Mouse (Mus musculus) intestine, embryonic 14.5 days (tissue): ENCODE measurements around the gene Smim6. TPM values are rescaled to one million over a fixed set of nuclear protein-coding genes. Genes with fewer than 3 reads are reported as not detected.
A peak's percentile ranks its signal among the peaks of the same experiment; 100 is the strongest.

Experiments
- ATAC-seq: fragments of 200-750 bp; cut with Nextera tagmentation; replicated peaks from 2 replicates; pipeline ENCODE4 v1.8.0; 2017; ENCODE audit warnings: low read depth, moderate number of reproducible peaks, moderate TSS enrichment, moderate library complexity; ENCODE audit not compliant: low FRiP score, low TSS enrichment
- DNase-seq: peaks from one replicate; pipeline ENCODE4 v3.0.0-alpha.2; 2018; ENCODE audit warnings: low spot score
- H3K27ac ChIP-seq: fragments of 300-500 bp; sonication (generic); 2 replicates; pipeline ENCODE4 v1.5.1; 2014; ENCODE audit warnings: low read depth, mild to moderate bottlenecking, control low read depth
- H3K27me3 ChIP-seq: fragments of 300-500 bp; sonication (generic); replicated peaks from 2 replicates; pipeline ENCODE4 v1.6.1; 2014; ENCODE audit warnings: low read length, control low read depth; ENCODE audit not compliant: control insufficient read depth, insufficient read depth
- H3K36me3 ChIP-seq: fragments of 300-500 bp; sonication (generic); 2 replicates; pipeline ENCODE4 v1.6.1; 2014; ENCODE audit warnings: low read length, control low read depth; ENCODE audit not compliant: control insufficient read depth, insufficient read depth
- H3K4me1 ChIP-seq: fragments of 300-500 bp; sonication (generic); replicated peaks from 2 replicates; pipeline ENCODE4 v1.6.1; 2014; ENCODE audit warnings: low read length, control low read depth, mixed read lengths; ENCODE audit not compliant: control insufficient read depth, insufficient read depth
- H3K4me2 ChIP-seq: fragments of 300-500 bp; sonication (generic); 2 replicates; pipeline ENCODE4 v1.6.1; 2014; ENCODE audit warnings: low read length
- H3K4me3 ChIP-seq: fragments of 300-500 bp; sonication (generic); 2 replicates; pipeline ENCODE4 v1.5.1; 2014; ENCODE audit warnings: low read depth, low read length, control low read depth, mixed read lengths
- H3K9ac ChIP-seq: fragments of 300-500 bp; sonication (generic); 2 replicates; pipeline ENCODE4 v1.6.1; 2014; ENCODE audit warnings: mild to moderate bottlenecking, low read length
- H3K9me3 ChIP-seq: fragments of 300-500 bp; sonication (generic); 2 replicates; pipeline ENCODE4 v1.6.1; 2016; ENCODE audit warnings: low read length, control low read depth; ENCODE audit not compliant: control insufficient read depth
- WGBS: fragments of 180-500 bp; shearing (Covaris S2); extraction: QIAGEN DNeasy Blood & Tissue Kit; methylation state at CpG from one replicate; pipeline ENCODE4 v1.1.7; 2014; 5-methylcytosine and 5-hydroxymethylcytosine counted together
- polyA plus RNA-seq: library from polyadenylated mRNA; unstranded; fragments of >200 nt; fragmentation: Nextera tagmentation; extraction: Ambion mirVana; gene quantifications from 2 replicates; pipeline ENCODE4 v1.2.1, GENCODE M21; 2014

Smim6 gene
- polyA plus RNA-seq, 1 experiment from 2014 or later, result 24.5 TPM

DNA sequence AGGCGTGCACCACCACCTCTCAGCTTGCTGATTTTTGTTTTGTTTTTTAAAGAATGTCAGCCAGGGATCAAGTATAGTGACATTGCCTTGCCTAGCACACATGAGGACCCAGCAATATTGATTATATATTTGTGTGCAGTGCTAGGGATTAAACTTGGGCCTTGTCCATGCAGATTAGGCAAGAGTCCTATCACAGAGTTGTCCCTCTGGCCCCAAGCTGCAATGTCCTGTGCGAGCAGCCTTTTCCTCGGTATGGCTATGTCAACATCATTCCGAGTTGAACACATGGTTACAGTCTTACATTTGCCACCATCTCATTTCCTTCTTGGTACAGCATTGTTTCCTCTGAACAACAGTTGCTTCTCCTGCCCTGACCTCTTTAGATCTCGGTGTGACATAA, 7.3 kb downstream of the Smim6 start:
- Histone ChIP-seq H3K9me3 (no peaks in the 10 kb centered on the region), H3K36me3 (peaks cover 34% of the 10 kb centered on the region), H3K4me2 (no peak overlapping the region), H3K9ac (no peak overlapping the region), H3K4me3 (no peak overlapping the region), H3K4me1 (no peaks in the 10 kb centered on the region), H3K27me3 (no peaks in the 10 kb centered on the region), H3K27ac (no peak overlapping the region)
- WGBS, result 88% methylated on average over 5 of the region's 5 CpGs
- ATAC-seq (no peak), DNase-seq (no peak)

- 44% methylated on average over 6 of the region's 6 CpGs for WGBS
- Histone ChIP-seq H3K4me1 (no peaks in the 10 kb centered on the region), H3K9me3 (no peaks in the 10 kb centered on the region), H3K27me3 (no peaks in the 10 kb centered on the region), H3K4me2 (no peak overlapping the region), H3K9ac (no peak overlapping the region), H3K4me3 (no peak overlapping the region), H3K27ac (no peak overlapping the region), H3K36me3 (peaks cover 31% of the 10 kb centered on the region)
- DNase-seq (peak; percentile 74), ATAC-seq (0 out of 2 replicates have a peak, but pooled peaks have one; percentile 53)
Observed at GRCm38 (mm10) chr11:115920110-115920818, 8.4 kb downstream of the Smim6 start.

- Histone ChIP-seq H3K4me1 (no peaks in the 10 kb centered on the region), H3K36me3 (peaks cover 31% of the 10 kb centered on the region), H3K27me3 (no peaks in the 10 kb centered on the region), H3K4me3 (no peak overlapping the region), H3K9ac (no peak overlapping the region), H3K27ac (no peak overlapping the region), H3K4me2 (no peak overlapping the region), H3K9me3 (no peaks in the 10 kb centered on the region)
- ATAC-seq (no peak), DNase-seq (no peak)
- 90% methylated on average over 1 of the region's 1 CpGs for WGBS
Observed at GRCm38 (mm10) chr11:115921986-115922385, 10.2 kb downstream of the Smim6 start.

DNA sequence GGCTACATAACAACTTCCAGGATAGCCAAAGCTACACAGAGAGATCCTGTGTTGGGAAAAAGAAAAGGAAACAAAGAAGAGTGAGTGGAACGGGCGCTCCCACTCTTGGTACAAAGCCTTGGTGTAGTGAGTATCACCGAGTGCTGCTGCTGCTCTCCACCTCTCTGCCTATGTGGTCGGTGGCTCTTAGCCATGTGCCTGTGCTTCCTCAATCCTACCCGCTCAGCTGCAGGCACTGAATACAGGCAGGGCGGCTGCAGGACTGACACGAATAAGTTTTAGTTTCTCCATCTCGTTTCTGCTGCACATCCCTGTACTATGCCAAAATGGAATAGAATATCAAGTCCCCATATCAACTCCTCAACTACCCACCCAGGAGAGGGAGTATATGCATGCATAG, 17.2 kb downstream of the Smim6 start:
- Histone ChIP-seq H3K4me2 (no peak overlapping the region), H3K9me3 (no peaks in the 10 kb centered on the region), H3K4me1 (peaks cover 10% of the 10 kb centered on the region), H3K9ac (no peak overlapping the region), H3K27ac (no peak overlapping the region), H3K36me3 (peaks cover 17% of the 10 kb centered on the region), H3K27me3 (no peaks in the 10 kb centered on the region), H3K4me3 (no peak overlapping the region)
- ATAC-seq (no peak), DNase-seq (no peak)
- 89% methylated on average over 8 of the region's 8 CpGs for WGBS

DNA sequence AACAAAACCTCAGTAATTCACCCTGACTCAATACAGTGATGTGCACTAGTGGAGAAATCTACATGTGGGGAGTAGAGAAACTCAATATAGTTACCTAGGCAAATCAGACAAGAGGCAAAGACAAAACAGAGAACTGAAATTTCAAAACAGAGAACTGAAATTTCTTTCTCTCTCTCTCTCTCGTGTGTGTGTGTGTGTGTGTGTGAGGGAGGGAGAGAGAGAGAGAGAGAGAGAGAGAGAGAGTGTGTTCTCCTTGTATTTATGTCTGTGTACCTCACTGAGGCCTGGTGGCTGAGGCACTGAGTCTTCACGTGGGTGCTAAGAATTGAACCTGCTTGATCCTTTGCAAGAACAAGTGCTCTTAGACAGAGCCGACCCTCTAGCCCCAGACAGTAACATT, 18.0 kb downstream of the Smim6 start:
- Histone ChIP-seq H3K9ac (no peak overlapping the region), H3K4me2 (no peak overlapping the region), H3K4me3 (no peak overlapping the region), H3K27ac (no peak overlapping the region), H3K27me3 (no peaks in the 10 kb centered on the region), H3K9me3 (no peaks in the 10 kb centered on the region), H3K4me1 (peaks cover 17% of the 10 kb centered on the region), H3K36me3 (peaks cover 17% of the 10 kb centered on the region)
- 70% methylated on average over 2 of the region's 3 CpGs for WGBS
- ATAC-seq (no peak), DNase-seq (no peak)

GRCm38 (mm10) chr11:115931235-115931634, 19.4 kb downstream of the Smim6 start:
- no peak overlapping the region for H3K4me3 ChIP-seq
- peaks cover 20% of the 10 kb centered on the region for H3K36me3 ChIP-seq
- H3K27me3 ChIP-seq, result no peaks in the 10 kb centered on the region
- peaks cover 23% of the 10 kb centered on the region for H3K4me1 ChIP-seq
- ATAC-seq, result no peak
- no peak overlapping the region for H3K27ac ChIP-seq
- WGBS, result 76% methylated on average over 3 of the region's 3 CpGs
- H3K9me3 ChIP-seq, result no peaks in the 10 kb centered on the region
- H3K9ac ChIP-seq, result no peak overlapping the region
- H3K4me2 ChIP-seq, result no peak overlapping the region
- DNase-seq, result no peak

DNA sequence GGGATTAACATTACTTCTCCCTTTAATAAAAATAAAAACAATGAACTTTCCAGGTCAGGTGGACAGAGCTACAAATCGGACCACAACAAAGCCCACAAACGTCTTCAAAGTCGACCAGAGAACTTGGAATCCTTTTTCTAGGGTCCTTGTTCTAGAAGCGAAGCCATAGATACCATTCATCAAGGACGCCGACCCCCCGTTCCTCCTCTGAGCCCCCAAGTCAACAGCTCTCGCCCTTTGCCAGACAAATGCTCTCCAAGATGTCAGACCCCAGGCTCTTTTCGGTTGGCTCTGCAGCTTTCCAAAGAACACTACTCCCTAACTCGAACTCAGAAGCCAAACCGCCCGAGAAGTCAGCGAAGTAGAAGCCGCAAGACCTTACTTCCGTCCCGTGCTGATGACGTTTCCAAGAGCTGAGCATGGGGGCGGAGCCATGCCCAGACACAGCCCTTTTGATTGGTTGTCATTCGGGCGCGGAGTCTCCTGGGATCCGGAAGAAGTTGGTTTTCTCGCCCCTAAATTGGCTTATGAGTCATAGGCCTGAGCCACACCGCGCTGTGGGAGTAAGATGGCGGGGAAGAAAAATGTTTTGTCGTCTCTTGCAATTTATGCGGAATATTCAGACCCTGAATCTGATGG, 21.4 kb downstream of the Smim6 start, which contains the start of the genes Sap30bp and Recql5:
Gene Sap30bp (plus strand): TSS at position 175 of the 639 bp plus-strand sequence.
Gene Recql5 (minus strand): TSS at position 370 of the 639 bp plus-strand sequence.
- Histone ChIP-seq H3K27me3 (no peaks in the 10 kb centered on the region), H3K4me1 (peaks cover 23% of the 10 kb centered on the region), H3K9ac (peak within 1 kb of the TSS; percentile 88), H3K4me2 (peak within 1 kb of the TSS; percentile 80), H3K9me3 (no peaks in the 10 kb centered on the region), H3K36me3 (peaks cover 18% of the 10 kb centered on the region), H3K27ac (peak within 1 kb of the TSS; percentile 48; the same call in 1 of the 2 replicates), H3K4me3 (peak within 1 kb of the TSS; percentile 100)
- WGBS, result under 1% methylated on average over 28 of the region's 28 CpGs
- DNase-seq, result peak; percentile 99
- peak; percentile 98 for ATAC-seq

DNA sequence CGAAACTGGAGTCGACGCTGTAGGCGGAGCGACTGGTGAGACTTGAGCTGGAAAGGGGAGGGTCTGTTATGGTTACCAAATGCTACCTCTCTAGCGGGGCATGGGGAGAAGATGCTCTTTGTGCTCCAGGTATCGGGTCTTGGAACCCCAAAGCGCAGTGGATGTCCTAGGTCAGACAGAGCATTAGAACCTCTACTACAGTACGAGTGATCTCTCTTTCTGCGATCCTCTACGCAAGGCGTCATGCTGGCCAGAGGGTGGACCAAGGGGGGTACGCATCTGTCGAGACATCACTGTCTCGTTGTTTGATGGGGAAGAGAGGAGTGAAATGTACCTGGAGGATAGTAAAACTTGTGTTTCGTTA, 21.9 kb downstream of the Smim6 start:
- ATAC-seq, result peak; percentile 53; the same call in 1 of the 2 replicates

More for the DNA sequence above, 21.9 kb downstream of the Smim6 start:
- no peaks in the 10 kb centered on the region for H3K9me3 ChIP-seq
- peaks cover 23% of the 10 kb centered on the region for H3K4me1 ChIP-seq
- no peak for DNase-seq
- H3K36me3 ChIP-seq, result peaks cover 22% of the 10 kb centered on the region
- H3K4me3 ChIP-seq, result peak overlapping the region; percentile 100
- peak overlapping the region; percentile 88 for H3K9ac ChIP-seq
- H3K27ac ChIP-seq, result peak overlapping the region; percentile 48; the same call in 1 of the 2 replicates
- peak overlapping the region; percentile 80 for H3K4me2 ChIP-seq
- H3K27me3 ChIP-seq, result no peaks in the 10 kb centered on the region
- WGBS, result under 1% methylated on average over 16 of the region's 16 CpGs
